Mouse (Mus musculus) central nervous system, embryonic 11.5 days (tissue): ENCODE results near the gene Vat1. TPM values are rescaled to one million over a fixed set of nuclear protein-coding genes. Genes with fewer than 3 reads are reported as not detected.

Source experiments
- polyA plus RNA-seq: library from polyadenylated mRNA; depleted of rRNA; stranded (reverse); fragments of >200 nt; gene quantifications from 2 replicates; pipeline ENCODE4 v1.2.3, GENCODE M21; 2012; rRNA removed

Vat1 gene
- 63.1 and 63.6 TPM in 2 replicates for polyA plus RNA-seq

GRCm38 (mm10) chr11:101465869-101466551 lies at the start of gene Vat1:
Gene Vat1, minus strand, starts transcription at chr11:101466230.

GRCm38 (mm10) chr11:101464211-101465100 lies 1.6 kb downstream of the Vat1 start, which contains the start of gene Rnd2:
Gene Rnd2, plus strand, starts transcription at chr11:101464999.

GRCm38 (mm10) chr11:101448274-101448746 lies 17.7 kb downstream of the Vat1 start, which contains the start of gene Ifi35:
Gene Ifi35, plus strand, starts transcription at chr11:101448407.

GRCm38 (mm10) chr11:101442127-101442693 lies 23.8 kb downstream of the Vat1 start, which contains the start of gene Rpl27:
Gene Rpl27, plus strand, starts transcription at chr11:101442298.

GRCm38 (mm10) chr11:101424925-101425813 lies 40.9 kb downstream of the Vat1 start, which contains the start of the genes Rundc1 and Ptges3l:
Gene Rundc1, plus strand, starts transcription at chr11:101425085.
Gene Ptges3l, minus strand, starts transcription at chr11:101425333.

GRCm38 (mm10) chr11:101424105-101424851 lies 41.8 kb downstream of the Vat1 start, which contains the start of gene Gm27029:
Gene Gm27029, minus strand, starts transcription at chr11:101424796.

GRCm38 (mm10) chr11:101417101-101417855 lies 48.8 kb downstream of the Vat1 start, which contains the start of gene Aarsd1:
Gene Aarsd1, minus strand, starts transcription at chr11:101417615.

Other genes starting within 250 kb of the Vat1 start
- gene Ezh1, start 239.8 kb downstream of the Vat1 start, polyA plus RNA-seq = 11.1 and 20.0 TPM in 2 replicates
- gene Ramp2, start 220.2 kb downstream of the Vat1 start, polyA plus RNA-seq = 41.2 and 53.6 TPM in 2 replicates
- 46.6 and 64.9 TPM in 2 replicates for gene Vps25, start 212.5 kb downstream of the Vat1 start, polyA plus RNA-seq
- 7.6 and 8.6 TPM in 2 replicates for gene Wnk4, start 205.7 kb downstream of the Vat1 start, polyA plus RNA-seq
- gene Cntd1, start 187.2 kb downstream of the Vat1 start, polyA plus RNA-seq = 1.1 and 1.8 TPM in 2 replicates
- 93.9 and 163 TPM in 2 replicates for gene Coa3, start 187.1 kb downstream of the Vat1 start, polyA plus RNA-seq
- gene Becn1, start 163.9 kb downstream of the Vat1 start, polyA plus RNA-seq = 115 and 433 TPM in 2 replicates
- 101 and 138 TPM in 2 replicates for gene Psme3, start 150.0 kb downstream of the Vat1 start, polyA plus RNA-seq
- 8.2 and 8.5 TPM in 2 replicates for gene Aoc2, start 141.2 kb downstream of the Vat1 start, polyA plus RNA-seq
- 0.22 and 0.24 TPM in 2 replicates for gene Aoc3, start 135.6 kb downstream of the Vat1 start, polyA plus RNA-seq
- not detected in 2 replicates for gene G6pc, start 98.7 kb downstream of the Vat1 start, polyA plus RNA-seq
- 59.2 and 85.3 TPM in 2 replicates for gene Aarsd1, start 48.6 kb downstream of the Vat1 start, polyA plus RNA-seq
- 3.7 and 5.7 TPM in 2 replicates for gene Gm27029, start 41.4 kb downstream of the Vat1 start, polyA plus RNA-seq
- 18.1 and 22.8 TPM in 2 replicates for gene Rundc1, start 41.1 kb downstream of the Vat1 start, polyA plus RNA-seq
- 6.3 and 9.9 TPM in 2 replicates for gene Ptges3l, start 40.9 kb downstream of the Vat1 start, polyA plus RNA-seq
- gene Rpl27, start 23.9 kb downstream of the Vat1 start, polyA plus RNA-seq = 657 and 1,364 TPM in 2 replicates
- 4.4 and 4.6 TPM in 2 replicates for gene Ifi35, start 17.8 kb downstream of the Vat1 start, polyA plus RNA-seq
- gene Rnd2, start 1.2 kb downstream of the Vat1 start, polyA plus RNA-seq = 95.7 and 130 TPM in 2 replicates
- 17.4 and 18.9 TPM in 2 replicates for gene Brca1, start 85.7 kb upstream of the Vat1 start, polyA plus RNA-seq
- 82.2 and 99.2 TPM in 2 replicates for gene Nbr1, start 85.9 kb upstream of the Vat1 start, polyA plus RNA-seq
- 2.8 and 3.0 TPM in 2 replicates for gene Tmem106a, start 116.0 kb upstream of the Vat1 start, polyA plus RNA-seq
- not detected in 2 replicates for gene Gm11634, start 133.0 kb upstream of the Vat1 start, polyA plus RNA-seq
- gene Rdm1, start 161.0 kb upstream of the Vat1 start, polyA plus RNA-seq = 27.1 and 46.1 TPM in 2 replicates
- gene Arl4d, start 199.3 kb upstream of the Vat1 start, polyA plus RNA-seq = 12.3 and 12.8 TPM in 2 replicates